Mouse (Mus musculus) lung, postnatal 14 days (tissue): Measurements from ENCODE around the gene Cbl.

Experiments used
- DNase-seq: peaks from one replicate; pipeline ENCODE4 v3.0.0; 2021

Cbl gene

DNA sequence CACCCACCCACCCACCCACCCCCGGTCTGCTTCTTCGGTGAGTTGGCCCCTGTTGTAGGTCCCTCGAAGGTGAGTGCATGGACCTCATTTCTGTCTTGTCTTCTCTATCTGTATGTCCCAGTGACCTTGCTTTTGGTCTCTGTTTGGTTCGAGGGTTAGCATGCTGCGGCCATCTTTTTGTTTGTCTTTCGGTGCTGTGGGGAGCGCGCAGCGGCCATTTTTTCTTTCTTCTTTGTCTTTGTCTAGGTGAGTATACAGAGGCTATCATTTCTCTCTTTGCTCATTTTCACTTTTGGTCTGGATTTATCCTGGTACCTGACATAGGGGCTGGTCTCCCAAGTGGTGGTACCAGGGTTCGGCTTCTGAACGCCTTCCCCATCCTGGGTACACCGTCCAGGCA is 55.0 kb downstream of the Cbl start:
- no peak for DNase-seq

DNA sequence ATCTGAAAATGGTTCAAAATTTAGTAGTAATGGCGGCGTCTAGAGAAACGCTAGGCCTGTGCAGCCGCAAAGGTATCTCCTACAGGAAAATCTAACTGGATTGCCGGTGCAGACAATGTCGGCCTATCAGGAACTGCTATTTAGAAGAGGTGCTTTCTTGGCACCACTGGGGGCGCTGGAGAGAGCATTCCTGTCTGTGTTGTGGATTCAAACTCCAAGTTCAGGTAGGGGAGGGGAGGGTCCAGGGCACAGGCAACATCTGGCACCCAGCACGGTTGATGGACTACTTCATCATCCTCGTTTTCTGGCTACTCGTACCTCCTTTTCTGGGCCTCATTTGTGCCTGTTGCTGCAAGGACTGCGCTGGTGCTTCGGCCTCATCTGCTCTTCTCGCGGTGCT is 55.5 kb downstream of the Cbl start:
- DNase-seq: peak; percentile 27

GRCm38 (mm10) chr9:44177405-44177804 is 56.4 kb downstream of the Cbl start:
- DNase-seq: no peak

DNA sequence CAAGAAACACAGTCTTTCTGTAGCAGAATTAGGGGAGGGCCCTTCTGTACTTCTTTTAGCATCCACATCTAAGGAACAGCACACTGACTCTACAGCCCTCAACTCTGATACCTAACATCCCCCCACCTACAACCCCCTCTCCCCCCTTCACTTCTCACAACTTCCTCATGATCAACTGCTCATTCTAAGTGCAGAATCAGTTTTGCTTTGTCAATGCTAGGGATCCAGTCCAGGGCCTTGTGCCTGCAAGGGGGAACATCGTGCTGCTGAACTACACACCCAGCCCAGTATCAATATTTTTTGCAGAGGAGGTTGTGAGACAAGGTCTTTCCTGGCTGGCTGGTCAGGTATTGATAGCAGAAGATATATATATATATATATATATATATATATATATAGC is 57.9 kb downstream of the Cbl start:
- DNase-seq: no peak

- no peak for DNase-seq
Observed at GRCm38 (mm10) chr9:44175556-44175955, 58.3 kb downstream of the Cbl start.

DNA sequence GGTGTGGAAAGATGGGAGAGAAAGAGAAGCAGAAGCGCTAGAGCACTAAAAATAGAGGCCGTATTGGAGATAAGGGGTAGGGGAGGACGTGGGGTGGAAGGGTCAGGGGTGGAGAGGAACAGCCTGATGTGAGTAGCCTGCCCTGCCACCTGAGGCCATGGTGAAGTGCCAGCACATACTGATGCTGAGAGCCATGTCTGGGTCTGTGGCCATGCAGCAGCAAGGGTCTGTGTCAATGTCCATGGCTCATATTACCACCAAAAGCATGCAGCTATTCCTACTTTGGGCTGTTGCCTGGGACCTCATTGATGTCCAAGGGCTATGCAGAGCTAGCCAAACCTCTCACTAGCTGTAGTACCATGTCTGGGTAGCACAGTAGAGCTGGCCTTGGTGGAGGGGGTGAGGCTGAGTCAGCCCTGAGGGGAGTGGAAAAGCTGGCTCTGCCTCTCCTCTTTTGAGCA is 63.1 kb downstream of the Cbl start:
- no peak for DNase-seq

GRCm38 (mm10) chr9:44168931-44169330 is 64.9 kb downstream of the Cbl start:
- no peak for DNase-seq

GRCm38 (mm10) chr9:44159886-44160285 is 74.0 kb downstream of the Cbl start:
- DNase-seq: no peak

- peak; percentile 44 for DNase-seq
Observed at GRCm38 (mm10) chr9:44147290-44147689, 86.6 kb downstream of the Cbl start.

DNA sequence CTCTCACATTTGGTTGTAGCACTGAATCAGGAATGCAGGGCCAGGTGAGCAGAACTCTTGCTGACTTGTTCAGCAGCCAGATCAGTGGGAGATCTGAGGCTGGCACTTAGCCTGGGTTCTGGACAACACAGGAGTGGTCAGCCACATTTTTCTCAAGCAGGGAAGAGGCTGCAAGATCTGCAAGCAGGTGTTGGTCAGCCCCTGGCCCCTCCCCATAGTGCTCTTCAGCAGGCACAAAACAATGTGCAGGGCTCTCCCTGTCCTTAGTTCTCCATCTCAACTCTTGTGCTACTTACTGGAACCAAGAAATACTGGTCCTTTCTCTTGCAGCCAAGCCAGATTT is 89.2 kb downstream of the Cbl start:
- DNase-seq: no peak

DNA sequence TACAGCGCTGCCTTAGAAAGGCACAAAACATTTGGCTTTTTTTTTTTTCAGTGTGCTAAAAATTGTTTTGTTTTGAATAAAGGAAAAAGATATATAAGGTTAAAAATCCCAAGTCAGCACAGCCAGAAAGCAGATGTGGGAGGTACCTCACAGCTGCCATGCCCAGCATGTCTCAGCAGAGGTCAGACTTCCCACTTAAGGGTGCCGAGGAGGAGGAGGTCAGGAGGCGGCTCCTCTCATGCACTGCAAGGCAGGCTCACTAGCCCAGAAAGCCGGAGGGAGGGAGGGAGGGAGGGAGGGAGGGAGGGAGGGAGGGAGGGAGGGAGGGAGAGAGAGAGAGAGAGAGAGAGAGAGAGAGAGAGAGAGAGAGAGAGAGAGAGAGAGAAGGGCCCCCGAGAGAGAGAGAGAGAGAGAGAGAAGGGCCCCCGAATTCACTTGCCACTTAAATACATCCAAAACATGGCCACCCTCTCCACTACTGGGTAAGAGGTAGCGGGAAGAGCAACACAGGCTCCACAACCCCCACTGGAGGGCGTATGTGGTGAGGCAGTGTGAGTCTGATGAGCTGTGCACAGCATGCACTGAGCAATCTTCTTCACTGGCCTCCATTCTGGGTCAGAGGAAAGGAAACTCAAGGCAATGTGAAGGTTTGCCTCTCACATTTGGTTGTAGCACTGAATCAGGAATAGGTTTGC is 89.7 kb downstream of the Cbl start:
- DNase-seq: no peak

- DNase-seq: no peak
Observed at GRCm38 (mm10) chr9:44143421-44143820, 90.4 kb downstream of the Cbl start.

GRCm38 (mm10) chr9:44141951-44142350 is 91.9 kb downstream of the Cbl start:
- DNase-seq: no peak

DNA sequence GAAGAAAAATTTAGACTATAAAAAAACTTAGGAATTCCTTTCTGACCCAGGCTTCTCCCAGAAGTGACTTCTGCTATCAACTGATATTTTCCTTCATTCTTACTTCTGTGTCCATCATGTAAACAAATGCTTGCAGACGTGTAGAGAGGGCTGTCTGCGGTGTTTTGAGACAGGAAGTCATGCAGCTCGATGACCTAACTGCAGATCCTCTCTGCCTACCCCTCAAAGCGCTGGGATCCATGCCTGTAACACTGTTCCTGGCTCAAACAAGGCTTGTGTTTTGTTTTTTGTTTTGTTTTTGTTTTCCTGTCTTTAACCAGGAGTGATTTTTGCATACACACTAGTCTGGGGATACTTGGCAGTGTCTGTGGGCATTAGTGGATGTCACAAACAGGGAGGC is 96.0 kb downstream of the Cbl start:
- no peak for DNase-seq

DNA sequence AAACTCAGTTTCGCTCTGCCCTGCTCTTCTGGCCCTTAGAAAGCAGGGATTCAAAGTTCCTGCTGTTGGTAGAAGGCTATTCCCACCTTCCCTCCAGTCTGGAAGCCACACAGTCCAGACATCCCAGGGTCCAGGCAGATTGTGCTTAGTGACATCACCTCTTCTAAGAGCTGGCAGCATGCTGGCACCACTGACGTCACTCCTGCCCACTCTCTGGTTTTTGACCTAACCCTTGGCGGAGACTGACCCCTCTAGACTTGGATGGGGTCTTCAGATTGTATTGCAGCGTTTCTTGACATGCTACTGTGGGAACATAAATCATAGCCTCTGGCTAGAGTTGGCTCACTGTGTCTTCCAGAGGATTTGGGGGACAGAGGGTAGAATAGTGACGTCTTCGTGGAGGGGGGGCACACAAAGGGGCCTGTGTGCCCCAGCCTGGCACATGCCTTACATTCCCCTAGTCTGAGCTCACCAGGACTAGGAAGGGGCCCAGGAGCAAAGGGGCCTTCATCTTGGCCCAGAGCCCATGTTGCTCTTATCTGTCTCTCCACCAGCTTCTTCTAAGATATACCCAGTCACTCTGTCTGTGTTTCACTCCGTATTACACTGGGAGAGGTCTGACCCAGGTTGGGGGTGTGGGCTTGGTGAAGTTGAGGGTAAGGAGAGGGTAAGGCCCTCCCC is 98.0 kb downstream of the Cbl start:
- DNase-seq: no peak

DNA sequence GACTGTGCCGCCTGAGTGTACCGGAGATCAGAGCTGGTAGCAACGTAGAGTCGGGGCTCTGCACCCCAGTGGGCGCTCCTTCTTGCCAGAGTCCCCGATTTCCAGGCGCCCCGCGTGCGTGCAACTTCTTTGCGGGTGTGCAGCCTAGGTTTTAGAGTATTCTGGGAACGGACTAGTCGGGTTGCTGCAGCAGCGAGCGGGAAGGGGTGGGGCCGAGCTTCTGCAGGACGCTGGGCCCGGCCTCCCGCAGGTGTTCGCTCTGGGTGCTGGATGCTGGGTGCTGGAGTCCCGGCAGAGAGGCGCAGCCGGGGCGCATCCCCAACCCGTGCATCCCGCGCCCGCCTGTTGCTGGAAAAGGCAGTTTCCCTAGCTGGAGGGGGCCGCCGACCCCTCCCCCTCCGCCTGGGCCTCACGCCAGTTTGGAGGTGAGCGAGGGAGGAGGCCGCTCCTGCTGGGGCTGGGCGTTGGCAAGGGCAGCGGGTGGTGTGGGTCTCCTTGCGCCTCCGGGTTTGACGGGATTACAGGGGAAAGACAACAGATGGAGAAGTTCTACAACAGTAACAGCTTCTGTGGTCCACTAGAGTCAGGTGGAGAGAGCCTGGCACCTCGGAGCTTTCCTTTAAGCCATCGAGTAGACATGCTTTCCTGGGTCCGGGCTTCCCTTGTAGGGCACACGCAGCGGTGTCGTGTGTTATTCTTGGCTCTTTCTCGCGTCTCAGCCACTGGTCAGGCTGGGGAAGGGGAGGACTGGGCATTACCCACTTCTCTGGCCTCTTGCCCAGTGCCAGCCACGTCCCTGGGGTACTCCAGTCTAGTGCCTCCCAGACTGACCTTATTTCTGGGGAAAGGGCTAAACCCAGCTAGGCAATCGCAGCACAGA is 98.8 kb downstream of the Cbl start:
- peak; percentile 66 for DNase-seq

DNA sequence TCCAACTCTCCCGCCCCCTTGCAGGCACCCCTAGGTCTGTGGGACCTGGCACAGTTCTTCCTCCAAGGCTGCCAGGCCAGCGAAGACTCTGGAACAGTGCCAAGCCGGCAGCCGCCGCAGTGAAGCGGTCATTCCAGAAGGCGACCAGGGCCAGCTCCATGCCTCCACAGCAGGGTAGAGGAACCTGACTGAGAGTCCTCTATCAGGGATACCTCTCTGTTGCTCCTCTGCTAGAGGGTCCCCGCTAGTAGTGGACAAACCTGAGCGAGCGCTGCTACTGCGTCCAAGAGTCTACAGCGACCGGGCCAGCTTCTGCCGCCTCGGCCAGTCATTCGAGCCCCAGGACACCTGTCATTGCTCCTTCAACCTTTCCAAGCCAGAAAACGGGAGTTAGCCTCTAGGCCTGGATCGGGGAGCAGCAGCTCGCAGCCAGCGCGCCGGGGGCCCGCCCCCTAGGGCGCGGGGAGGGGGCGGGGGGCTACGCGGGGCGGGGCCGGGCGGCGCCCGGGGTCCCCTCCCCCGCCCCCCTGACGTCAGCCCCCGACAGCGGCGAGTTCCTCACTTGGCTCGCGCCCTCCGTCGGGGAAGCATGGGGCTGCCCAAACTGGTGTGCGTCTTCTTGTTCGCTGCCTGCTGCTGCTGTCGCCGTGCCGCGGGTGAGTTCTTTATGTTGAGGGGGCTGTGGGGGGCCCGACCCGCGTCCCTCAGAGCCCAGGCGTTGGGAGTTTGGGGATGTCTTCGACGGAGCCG is 99.6 kb downstream of the Cbl start, which contains the start of gene Mcam:
TSS of gene Mcam (plus strand) at position 369 of the 750 bp plus-strand sequence.
- DNase-seq: peak; percentile 80

DNA sequence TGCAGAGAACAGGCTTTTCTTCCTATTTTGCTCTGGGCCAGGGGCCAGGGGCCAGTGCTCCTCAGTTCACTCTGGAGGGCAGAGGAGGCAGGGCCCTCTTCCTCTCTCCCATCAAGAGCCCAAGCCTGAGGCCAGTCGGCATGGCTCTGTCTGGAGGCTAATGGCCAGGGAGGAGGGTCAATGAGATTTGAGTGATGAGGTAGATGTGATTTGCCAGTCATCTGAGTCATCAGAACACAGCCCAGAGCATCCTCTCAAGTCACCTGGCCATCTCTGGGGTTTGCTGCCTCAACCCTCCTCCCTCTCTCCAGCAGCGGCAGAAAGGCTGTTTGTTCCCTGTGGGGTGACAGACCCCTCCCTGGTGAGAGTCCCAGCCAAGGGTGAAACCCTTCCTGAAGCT is 100.6 kb downstream of the Cbl start:
- no peak for DNase-seq

GRCm38 (mm10) chr9:44132200-44132599 is 101.6 kb downstream of the Cbl start:
- DNase-seq: no peak

DNA sequence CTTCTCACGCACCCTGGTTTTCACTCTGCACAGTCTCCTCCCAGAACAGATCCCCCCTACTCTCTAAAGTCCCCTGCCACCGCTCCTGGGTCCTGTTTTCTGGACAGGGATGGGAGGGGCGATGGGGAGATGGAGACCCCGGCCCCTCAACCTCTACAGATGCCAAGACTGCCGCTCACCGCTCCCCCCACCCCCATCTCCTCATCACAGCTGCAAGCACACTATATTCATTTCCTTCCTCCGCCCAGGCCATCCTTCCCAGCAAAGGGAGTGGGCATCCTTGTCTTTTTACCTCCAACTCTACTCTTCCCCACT is 102.6 kb downstream of the Cbl start:
- no peak for DNase-seq

GRCm38 (mm10) chr9:44130581-44131275 is 103.1 kb downstream of the Cbl start:
- DNase-seq: peak; percentile 66

- peak; percentile 79 for DNase-seq
Observed at GRCm38 (mm10) chr9:44130034-44130433, 103.8 kb downstream of the Cbl start.
